Mouse (Mus musculus): Measurements from ENCODE around the gene Eif4h. TPM values are rescaled to one million over a fixed set of nuclear protein-coding genes. Genes with fewer than 3 reads are reported as not detected.
"Not testable (repeated sequence)": the region's sequence is repeated elsewhere in the genome, so short reads cannot be mapped to it uniquely, and the experiment has no call there.

The Eif4h gene
- total RNA-seq, 2 experiments from 2014 or later = 151 to 159 TPM

- DNase-seq = peak; percentile 52
Observed at GRCm38 (mm10) chr5:134650926-134651325, 11.6 kb upstream of the Eif4h start.

DNA sequence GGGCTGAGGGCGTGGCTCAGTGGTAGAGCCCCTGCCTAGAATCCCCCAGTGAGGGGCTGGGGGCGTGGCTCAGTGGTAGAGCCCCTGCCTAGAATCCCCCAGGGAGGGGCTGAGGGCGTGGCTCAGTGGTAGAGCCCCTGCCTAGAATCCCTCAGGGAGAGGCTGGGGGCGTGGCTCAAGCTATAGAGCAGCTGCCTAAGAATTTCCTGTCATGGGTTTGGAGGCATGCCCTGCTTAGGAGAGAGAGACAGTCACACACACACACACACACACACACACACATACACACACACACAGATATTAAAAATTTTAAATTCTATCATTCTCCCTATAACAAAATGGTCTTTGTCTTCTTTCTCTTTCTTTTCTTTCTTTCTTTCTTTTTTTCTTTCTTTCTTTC is 9.7 kb upstream of the Eif4h start:
- DNase-seq = not testable (repeated sequence)

GRCm38 (mm10) chr5:134647394-134647793 is 8.1 kb upstream of the Eif4h start:
- no peak for DNase-seq

DNA sequence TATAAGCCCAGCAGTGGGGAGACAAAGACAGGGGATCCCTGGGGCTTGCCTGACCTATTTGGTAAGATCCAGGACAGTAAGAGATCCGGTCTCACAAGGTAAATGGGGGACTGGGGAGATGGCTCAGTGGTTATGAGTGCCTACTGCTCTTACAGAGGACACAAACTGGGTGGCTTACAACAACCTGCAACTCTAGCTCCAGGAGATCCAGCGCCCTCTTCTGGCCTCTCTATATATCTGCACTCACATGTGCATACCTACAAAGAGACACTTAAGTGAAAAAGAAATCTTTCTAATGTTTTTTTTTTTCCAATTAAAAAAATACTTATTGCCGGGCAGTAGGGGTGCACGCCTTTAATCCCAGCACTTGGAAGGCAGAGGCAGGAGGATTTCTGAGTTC is 7.2 kb upstream of the Eif4h start:
- DNase-seq = no peak

DNA sequence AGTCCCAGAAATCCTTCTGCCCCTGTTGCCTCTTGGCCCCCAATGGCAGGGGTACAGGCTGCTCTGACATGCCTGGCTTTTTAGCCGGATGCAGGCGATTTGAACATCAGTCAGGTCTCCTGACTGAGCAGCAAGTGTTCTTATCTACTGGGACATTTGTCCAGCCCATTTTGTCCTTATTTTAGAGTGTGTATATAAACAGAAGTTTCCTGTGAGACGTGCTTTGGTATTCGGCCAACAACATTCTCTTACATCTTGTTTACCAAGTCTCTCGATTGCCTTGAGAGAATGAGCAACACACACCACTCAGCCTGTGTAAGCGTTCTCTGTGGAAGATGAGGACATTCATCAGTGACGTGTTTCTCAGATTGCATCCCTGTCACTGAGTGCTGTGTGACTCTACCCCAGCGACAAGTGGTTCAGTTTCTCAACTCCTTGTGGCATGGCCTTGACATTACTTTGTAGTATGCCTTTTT is 5.4 kb upstream of the Eif4h start:
- DNase-seq = no peak

DNA sequence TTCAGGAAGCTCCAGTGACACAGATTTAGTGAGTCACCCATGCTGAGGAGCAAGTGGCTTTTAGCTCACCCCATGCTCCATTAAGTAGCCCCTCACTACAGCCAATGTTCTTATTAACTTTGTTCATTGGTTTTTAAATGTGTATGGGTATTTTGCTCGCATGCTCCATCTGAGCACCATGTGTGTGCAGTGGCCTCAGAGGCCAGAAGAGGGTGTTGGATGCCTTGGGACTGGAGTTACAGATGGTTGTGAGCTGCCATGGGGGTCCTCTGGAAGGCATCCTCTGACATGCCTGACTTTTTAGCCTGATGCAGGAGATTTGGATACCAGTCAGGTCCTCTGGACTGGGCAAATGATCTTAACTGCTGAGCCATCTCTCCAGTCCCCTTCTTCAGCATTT is 4.8 kb upstream of the Eif4h start:
- DNase-seq = no peak

DNA sequence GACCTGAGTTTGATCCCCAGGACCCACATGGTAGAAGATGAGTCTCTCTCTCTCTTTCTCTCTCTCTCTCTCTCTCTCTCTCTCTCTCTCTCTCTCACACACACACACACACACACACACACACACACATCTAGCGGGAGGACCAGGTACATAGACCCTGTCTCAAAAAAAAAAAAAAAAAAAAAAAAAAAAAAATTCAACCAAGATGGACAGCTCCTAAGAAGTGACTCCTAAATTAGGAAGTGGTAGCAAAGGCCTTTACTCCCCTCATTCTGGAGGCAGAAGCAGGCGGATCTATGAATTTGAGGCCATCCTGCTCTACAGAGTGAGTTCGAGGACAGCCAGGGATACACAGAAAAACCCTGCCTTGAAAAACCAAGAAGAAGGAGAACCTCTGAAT is 1.1 kb upstream of the Eif4h start:
- DNase-seq = no peak

GRCm38 (mm10) chr5:134638461-134639268 is 625 bp downstream of the Eif4h start:
- DNase-seq = no peak

DNA sequence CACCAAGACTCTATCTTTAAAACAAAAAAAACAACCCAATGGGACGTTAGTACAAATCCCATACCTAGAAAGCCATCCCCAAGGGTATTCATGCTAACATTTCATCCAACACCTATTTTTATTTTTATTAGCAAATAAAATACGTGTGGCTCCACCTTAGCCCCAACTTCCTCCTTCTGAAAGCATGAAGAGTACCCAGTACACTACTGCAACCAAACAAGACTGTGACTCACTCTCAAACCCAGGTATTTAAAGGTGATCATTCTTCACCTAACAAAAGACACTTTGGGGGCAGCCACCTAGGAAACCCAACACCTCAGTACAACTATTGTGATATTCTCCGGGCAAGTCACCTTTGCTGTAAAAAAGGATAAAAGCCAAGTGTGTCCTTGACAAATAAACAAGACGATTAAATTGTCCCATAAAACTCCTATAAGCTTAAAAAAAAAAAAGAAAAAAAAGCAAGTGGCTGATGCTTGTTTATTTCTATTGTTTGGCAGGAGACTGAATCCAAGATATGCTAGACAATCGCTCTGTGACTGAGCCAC is 1.4 kb downstream of the Eif4h start:
- no peak for DNase-seq

- no peak for DNase-seq
Observed at GRCm38 (mm10) chr5:134632841-134633240, 6.4 kb downstream of the Eif4h start.

DNA sequence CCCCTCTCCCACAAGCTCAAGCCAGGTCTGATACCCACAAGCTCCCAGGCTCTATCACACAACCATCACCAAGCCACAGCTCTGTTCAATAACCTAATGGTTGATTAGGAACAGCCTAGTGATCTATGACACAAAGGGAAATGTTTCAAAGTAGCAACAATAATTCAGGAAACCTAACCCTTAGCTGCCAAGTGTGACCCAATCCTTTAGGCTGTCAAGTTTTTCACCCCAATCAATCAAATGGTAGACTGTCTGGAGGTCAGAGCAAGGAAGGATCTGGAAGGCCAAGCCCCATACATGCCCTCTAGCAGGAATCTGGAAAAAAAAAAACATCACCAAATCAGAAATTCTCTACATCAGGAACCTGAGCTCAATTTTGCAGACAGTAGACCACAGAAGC is 8.5 kb downstream of the Eif4h start:
- no peak for DNase-seq

GRCm38 (mm10) chr5:134629508-134629907 is 9.8 kb downstream of the Eif4h start:
- no peak for DNase-seq

- DNase-seq = no peak
Observed at GRCm38 (mm10) chr5:134622069-134622468, 17.2 kb downstream of the Eif4h start.

GRCm38 (mm10) chr5:134621099-134621640 is 18.1 kb downstream of the Eif4h start:
- no peak for DNase-seq

DNA sequence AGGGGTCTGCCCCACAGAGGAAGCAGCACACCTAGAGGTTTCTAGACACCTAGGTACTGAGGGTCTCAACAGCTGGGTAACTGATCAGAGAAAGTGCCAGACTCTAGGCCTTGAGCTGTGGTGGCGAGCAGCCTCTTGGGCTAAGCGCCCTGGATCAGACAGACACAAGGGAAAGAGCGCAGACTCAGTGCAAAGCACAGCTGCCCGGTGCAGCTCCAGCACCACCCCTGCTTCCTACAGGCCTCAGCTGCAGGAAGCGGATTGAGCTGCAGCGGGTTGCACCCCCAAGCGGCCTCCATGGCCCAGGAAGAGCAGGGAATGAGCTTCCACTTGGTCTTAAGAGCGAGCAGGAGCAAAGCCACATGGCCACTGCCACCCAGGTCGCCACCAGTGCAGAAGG is 18.8 kb downstream of the Eif4h start:
- no peak for DNase-seq

GRCm38 (mm10) chr5:134617071-134617470 is 22.2 kb downstream of the Eif4h start:
- DNase-seq = peak; percentile 71

GRCm38 (mm10) chr5:134615780-134616179 is 23.5 kb downstream of the Eif4h start:
- DNase-seq = no peak

GRCm38 (mm10) chr5:134615380-134615779 is 23.9 kb downstream of the Eif4h start:
- DNase-seq = no peak

GRCm38 (mm10) chr5:134614802-134615201 is 24.5 kb downstream of the Eif4h start, which contains the start of gene Lat2:
Gene Lat2, minus strand, starts transcription at chr5:134615025.
- DNase-seq = no peak

GRCm38 (mm10) chr5:134614296-134614695 is 25.0 kb downstream of the Eif4h start:
- no peak for DNase-seq

- no peak for DNase-seq
Observed at GRCm38 (mm10) chr5:134613727-134614126, 25.6 kb downstream of the Eif4h start.

DNA sequence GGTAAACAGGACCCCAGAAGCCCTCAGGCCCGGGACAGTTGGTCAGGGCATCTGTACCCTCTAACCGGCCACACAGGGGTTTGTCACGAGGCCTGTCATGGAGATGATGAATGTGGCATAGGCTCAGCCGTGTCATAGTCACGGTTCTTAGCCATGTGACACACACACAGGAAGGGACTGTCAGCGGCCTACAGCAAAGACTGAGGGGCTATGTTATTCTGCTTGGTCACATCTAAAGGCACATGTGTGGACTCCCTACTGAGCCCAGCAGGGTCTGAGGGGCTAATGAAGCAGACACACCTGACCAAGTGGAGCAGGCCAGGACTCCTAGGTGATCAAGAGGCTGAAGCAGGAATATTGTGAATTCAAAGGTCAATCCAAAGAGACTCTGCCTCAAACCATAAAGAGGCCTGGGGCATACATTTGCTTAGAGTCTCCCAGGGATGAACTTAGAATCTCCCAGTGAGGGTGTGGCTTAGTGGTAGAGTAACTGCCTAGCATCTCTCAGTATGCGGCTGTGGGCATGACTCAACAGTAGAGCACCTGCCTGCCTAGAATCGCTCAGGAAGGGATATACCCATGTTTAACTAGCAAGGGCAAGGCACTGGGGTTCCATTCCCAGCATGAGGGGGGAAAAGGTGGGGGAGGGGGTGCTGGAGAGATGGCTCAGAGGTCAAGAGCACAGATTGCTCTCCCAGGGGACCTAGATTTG is 27.3 kb downstream of the Eif4h start:
- no peak for DNase-seq

Measured in gastrocnemius, postnatal 10 days (tissue).